Comparison of ENCODE assay signal across 11 mouse cellular contexts in genomic region chr2:70852186-70852795, GRCm38 (mm10). TPM values are rescaled to one million over a fixed set of nuclear protein-coding genes. Genes with fewer than 3 reads are reported as not detected.
DNase-seq lines count a peak whose midpoint lies in the region; ATAC-seq and TF ChIP-seq lines count a peak whose summit lies in the region.
"Had no signal": no experiment of that assay in that cellular context is flagged by ENCODE, and none has a peak within 500 bp of the region (broad histone marks: within the 10 kb centered on the region; RNA-seq: fewer than 3 reads in every experiment).

No protein-coding gene starts in this region.

- no peak for ATAC-seq in forebrain, embryonic 12.5 days (ENCODE audit: low FRiP score)
- ATAC-seq in forebrain, embryonic 16.5 days = peak; percentile 47; the same call in 1 of the 2 replicates
- no peak for ATAC-seq in midbrain, postnatal 0 days (ENCODE audit: low FRiP score)

- intact Hi-C loops in left cerebral cortex, adult 2 months (cut with DNase I) = loop anchor here (2.0 kb wide), 3 partner anchors 27 to 107 kb away; partner anchors contain the start of gene Tlk1

- TF ChIP-seq CTCF in left cerebral cortex, adult 2 months (IDR thresholded peaks at IDR 0.05) = no peak
- no peak for TF ChIP-seq CTCF in midbrain, postnatal 0 days (IDR thresholded peaks at IDR 0.05)

- H3K27me3 ChIP-seq in forebrain, embryonic 12.5 days = no peaks in the 10 kb centered on the region
- H3K27me3 ChIP-seq in forebrain, embryonic 10.5 days (ENCODE audit: poor library complexity, severe bottlenecking) = no peaks in the 10 kb centered on the region
- H3K27me3 ChIP-seq in forebrain, embryonic 16.5 days (replicated peaks; ENCODE audit: control insufficient read depth, insufficient read depth, low read length) = no peaks in the 10 kb centered on the region
- no peaks in the 10 kb centered on the region for H3K27me3 ChIP-seq in midbrain, postnatal 0 days (ENCODE audit: insufficient read depth, low read length)
- H3K27me3 ChIP-seq: liver, embryonic 13.5 days had no signal

- no peak overlapping the region for H3K4me3 ChIP-seq in forebrain, embryonic 12.5 days (replicated peaks)
- no peak overlapping the region for H3K4me3 ChIP-seq in forebrain, embryonic 10.5 days
- H3K4me3 ChIP-seq in left cerebral cortex, adult 2 months = peak overlapping the region; percentile 31; the same call in 1 of the 2 replicates
- H3K4me3 ChIP-seq in forebrain, embryonic 16.5 days (replicated peaks; ENCODE audit: low read length) = no peak overlapping the region
- no peak overlapping the region for H3K4me3 ChIP-seq in midbrain, postnatal 0 days (ENCODE audit: low read depth, low read length)
- H3K4me3 ChIP-seq: liver, embryonic 13.5 days had no signal

- H3K9ac ChIP-seq in forebrain, embryonic 12.5 days = no peak overlapping the region
- no peak overlapping the region for H3K9ac ChIP-seq in forebrain, embryonic 16.5 days (replicated peaks; ENCODE audit: low read depth, low read length)
- peak overlapping the region; percentile 39; the same call in 1 of the 2 replicates for H3K9ac ChIP-seq in midbrain, postnatal 0 days (replicated peaks; ENCODE audit: low read length, poor library complexity, severe bottlenecking)
- H3K9ac ChIP-seq: liver, embryonic 13.5 days had no signal

- H3K36me3 ChIP-seq in forebrain, embryonic 12.5 days (replicated peaks) = no peaks in the 10 kb centered on the region
- no peaks in the 10 kb centered on the region for H3K36me3 ChIP-seq in forebrain, embryonic 10.5 days (replicated peaks)
- H3K36me3 ChIP-seq in forebrain, embryonic 16.5 days (ENCODE audit: control insufficient read depth, insufficient read depth) = no peaks in the 10 kb centered on the region
- H3K36me3 ChIP-seq in midbrain, postnatal 0 days (ENCODE audit: insufficient read depth, low read length) = no peaks in the 10 kb centered on the region
- H3K36me3 ChIP-seq: G1E; liver, embryonic 13.5 days had no signal

- H3K27ac ChIP-seq in forebrain, embryonic 12.5 days = no peak overlapping the region
- no peak overlapping the region for H3K27ac ChIP-seq in forebrain, embryonic 10.5 days
- H3K27ac ChIP-seq in left cerebral cortex, adult 2 months = peak overlapping the region; percentile 75
- H3K27ac ChIP-seq in forebrain, embryonic 16.5 days (ENCODE audit: low read length) = no peak overlapping the region
- no peak overlapping the region for H3K27ac ChIP-seq in midbrain, postnatal 0 days (ENCODE audit: low read depth, low read length)
- H3K27ac ChIP-seq: liver, embryonic 13.5 days had no signal

- H3K9me3 ChIP-seq in forebrain, embryonic 12.5 days = no peaks in the 10 kb centered on the region
- no peaks in the 10 kb centered on the region for H3K9me3 ChIP-seq in forebrain, embryonic 10.5 days
- no peaks in the 10 kb centered on the region for H3K9me3 ChIP-seq in forebrain, embryonic 16.5 days (ENCODE audit: control insufficient read depth, low read length)
- H3K9me3 ChIP-seq in midbrain, postnatal 0 days (ENCODE audit: low read length) = no peaks in the 10 kb centered on the region
- H3K9me3 ChIP-seq: G1E; liver, embryonic 13.5 days had no signal

- 57% methylated on average over 8 of the region's 8 CpGs for whole genome bisulfite sequencing in forebrain, embryonic 12.5 days
- WGBS in forebrain, embryonic 10.5 days = 79% methylated on average over 8 of the region's 8 CpGs
- 48% methylated on average over 8 of the region's 8 CpGs for WGBS in forebrain, embryonic 16.5 days
- 63% methylated on average over 8 of the region's 8 CpGs for WGBS in midbrain, postnatal 0 days

- H3K4me2 ChIP-seq in forebrain, embryonic 12.5 days = peak overlapping the region; percentile 21; the same call in 1 of the 2 replicates
- H3K4me2 ChIP-seq in forebrain, embryonic 16.5 days (ENCODE audit: low read length) = peak overlapping the region; percentile 25
- H3K4me2 ChIP-seq in midbrain, postnatal 0 days (ENCODE audit: low read depth, low read length, poor library complexity, severe bottlenecking) = peak overlapping the region; percentile 32
- H3K4me2 ChIP-seq: liver, embryonic 13.5 days had no signal

- DNase-seq in forebrain, embryonic 10.5 days (ENCODE audit: extremely low spot score, low spot score) = no peak
- no peak for DNase-seq in left cerebral cortex, adult 2 months (ENCODE audit: extremely low spot score in 1 of 2, low spot score in 2 of 2)
- DNase-seq in left cerebral cortex, adult 18-20 months (ENCODE audit: low spot score in 2 of 2) = no peak
- DNase-seq in midbrain, postnatal 0 days (ENCODE audit: low spot score) = no peak
- DNase-seq in cerebellum, adult 18-20 months = no peak
- no peak for DNase-seq in right cerebral cortex, postnatal 36 days (ENCODE audit: low spot score in 2 of 2)
- DNase-seq: kidney, adult 9 months; liver, embryonic 13.5 days had no signal

- no peaks in the 10 kb centered on the region; the same call in 1 of the 2 replicates for H3K4me1 ChIP-seq in forebrain, embryonic 12.5 days
- H3K4me1 ChIP-seq in forebrain, embryonic 10.5 days = peaks cover 11% of the 10 kb centered on the region
- peaks cover 3% of the 10 kb centered on the region; the same call in 1 of the 2 replicates for H3K4me1 ChIP-seq in forebrain, embryonic 16.5 days (replicated peaks; ENCODE audit: control insufficient read depth, insufficient read depth, low read length)
- no peaks in the 10 kb centered on the region for H3K4me1 ChIP-seq in midbrain, postnatal 0 days (ENCODE audit: insufficient read depth, low read length)
- H3K4me1 ChIP-seq: liver, embryonic 13.5 days had no signal

RNA-seq across cellular contexts. Expression of gene Tlk1, which starts 26.8 kb away (rescaled TPM):
- polyA plus RNA-seq in forebrain, embryonic 12.5 days (2016; fragmentation: Nextera tagmentation; extraction: Ambion mirVana) = 31.4 and 40.0 TPM in 2 replicates
- 27.2 and 31.1 TPM in 2 replicates for polyA plus RNA-seq in forebrain, embryonic 10.5 days (2016; fragmentation: Nextera tagmentation; extraction: Ambion mirVana)
- total RNA-seq in left cerebral cortex, adult 2 months (2021) = 10 to 100 TPM; 81.1 to 83.4 TPM
- total RNA-seq in left cerebral cortex, adult 18-20 months (2021) = 10 to 100 TPM; 79.4 to 85.9 TPM
- 19.1 and 20.5 TPM in 2 replicates for polyA plus RNA-seq in forebrain, embryonic 16.5 days (2015; fragmentation: Nextera tagmentation; extraction: Ambion mirVana)
- 22.1 and 34.2 TPM in 2 replicates for total RNA-seq in midbrain, postnatal 0 days (2014; rRNA removed)
- 18.6 and 25.0 TPM in 2 replicates for polyA plus RNA-seq in midbrain, postnatal 0 days (2015; fragmentation: Nextera tagmentation; extraction: Ambion mirVana)
